Mouse (Mus musculus): ENCODE data around the gene Cel. TPM values are rescaled to one million over a fixed set of nuclear protein-coding genes. Genes with fewer than 3 reads are reported as not detected.

Cel gene
- total and polyA plus RNA-seq, 2 experiments = 0.11 to 70.5 TPM

GRCm38 (mm10) chr2:28599569-28599900, 36.3 kb upstream of the Cel start:
- no peaks in the 10 kb centered on the region for H3K79me2 ChIP-seq (ENCODE audit: control insufficient read depth, insufficient read depth, low read length)
- H3K9ac ChIP-seq (ENCODE audit: low read depth, low read length) = no peak overlapping the region
- no peaks in the 10 kb centered on the region for H3K4me1 ChIP-seq (ENCODE audit: control insufficient read depth, insufficient read depth, low read length)
- WGBS = 72% methylated on average over 6 of the region's 6 CpGs
- no peak overlapping the region for H3K4me3 ChIP-seq (ENCODE audit: insufficient read depth, low read depth, low read length)
- no peaks in the 10 kb centered on the region for H3K36me3 ChIP-seq (ENCODE audit: control insufficient read depth, insufficient read depth, low read length)
- no peak for TF ChIP-seq CTCF (IDR thresholded peaks at IDR 0.05; ENCODE audit: low read depth, low read length)
- no peak for TF ChIP-seq POLR2A (IDR thresholded peaks at IDR 0.05; ENCODE audit: extremely low read depth, insufficient read depth, low read length)
- no peak for DNase-seq (ENCODE audit: extremely low read depth, low read depth, low spot score)
- H3K27ac ChIP-seq (replicated peaks; ENCODE audit: insufficient read depth, low read depth, low read length) = no peak overlapping the region
- H3K27me3 ChIP-seq (ENCODE audit: control insufficient read depth, insufficient read depth, low read length) = no peaks in the 10 kb centered on the region

- Histone ChIP-seq H3K9ac (ENCODE audit: low read depth, low read length) (no peak overlapping the region), H3K79me2 (ENCODE audit: control insufficient read depth, insufficient read depth, low read length) (no peaks in the 10 kb centered on the region), H3K27me3 (ENCODE audit: control insufficient read depth, insufficient read depth, low read length) (no peaks in the 10 kb centered on the region), H3K4me3 (ENCODE audit: insufficient read depth, low read depth, low read length) (no peak overlapping the region), H3K36me3 (ENCODE audit: control insufficient read depth, insufficient read depth, low read length) (no peaks in the 10 kb centered on the region), H3K27ac (replicated peaks; ENCODE audit: insufficient read depth, low read depth, low read length) (no peak overlapping the region), H3K4me1 (ENCODE audit: control insufficient read depth, insufficient read depth, low read length) (no peaks in the 10 kb centered on the region)
- DNase-seq (ENCODE audit: extremely low read depth, low read depth, low spot score) = no peak
- WGBS = 70% methylated on average over 12 of the region's 12 CpGs
- TF ChIP-seq POLR2A (IDR thresholded peaks at IDR 0.05; ENCODE audit: extremely low read depth, insufficient read depth, low read length) = no peak
- TF ChIP-seq CTCF (IDR thresholded peaks at IDR 0.05; ENCODE audit: low read depth, low read length) = no peak
Measured at GRCm38 (mm10) chr2:28598692-28599568, 35.7 kb upstream of the Cel start.

GRCm38 (mm10) chr2:28597733-28598547, 34.7 kb upstream of the Cel start:
- Histone ChIP-seq H3K27ac (replicated peaks; ENCODE audit: insufficient read depth, low read depth, low read length) (no peak overlapping the region), H3K4me1 (ENCODE audit: control insufficient read depth, insufficient read depth, low read length) (no peaks in the 10 kb centered on the region), H3K4me3 (ENCODE audit: insufficient read depth, low read depth, low read length) (no peak overlapping the region), H3K27me3 (ENCODE audit: control insufficient read depth, insufficient read depth, low read length) (no peaks in the 10 kb centered on the region), H3K9ac (ENCODE audit: low read depth, low read length) (no peak overlapping the region), H3K79me2 (ENCODE audit: control insufficient read depth, insufficient read depth, low read length) (no peaks in the 10 kb centered on the region), H3K36me3 (ENCODE audit: control insufficient read depth, insufficient read depth, low read length) (no peaks in the 10 kb centered on the region)
- TF ChIP-seq CTCF (IDR thresholded peaks at IDR 0.05; ENCODE audit: low read depth, low read length) (no peak), POLR2A (IDR thresholded peaks at IDR 0.05; ENCODE audit: extremely low read depth, insufficient read depth, low read length) (no peak)
- no peak for DNase-seq (ENCODE audit: extremely low read depth, low read depth, low spot score)
- WGBS = 84% methylated on average over 7 of the region's 7 CpGs

GRCm38 (mm10) chr2:28596998-28597397, 33.8 kb upstream of the Cel start:
- Histone ChIP-seq H3K27me3 (ENCODE audit: control insufficient read depth, insufficient read depth, low read length) (no peaks in the 10 kb centered on the region), H3K4me3 (ENCODE audit: insufficient read depth, low read depth, low read length) (no peak overlapping the region), H3K79me2 (ENCODE audit: control insufficient read depth, insufficient read depth, low read length) (no peaks in the 10 kb centered on the region), H3K36me3 (ENCODE audit: control insufficient read depth, insufficient read depth, low read length) (no peaks in the 10 kb centered on the region), H3K4me1 (ENCODE audit: control insufficient read depth, insufficient read depth, low read length) (no peaks in the 10 kb centered on the region), H3K9ac (ENCODE audit: low read depth, low read length) (no peak overlapping the region), H3K27ac (replicated peaks; ENCODE audit: insufficient read depth, low read depth, low read length) (no peak overlapping the region)
- TF ChIP-seq CTCF (IDR thresholded peaks at IDR 0.05; ENCODE audit: low read depth, low read length) = peak; percentile 41
- no peak for TF ChIP-seq POLR2A (IDR thresholded peaks at IDR 0.05; ENCODE audit: extremely low read depth, insufficient read depth, low read length)
- WGBS = 92% methylated on average over 7 of the region's 7 CpGs
- no peak for DNase-seq (ENCODE audit: extremely low read depth, low read depth, low spot score)

- 80% methylated on average over 7 of the region's 7 CpGs for WGBS
- TF ChIP-seq POLR2A (IDR thresholded peaks at IDR 0.05; ENCODE audit: extremely low read depth, insufficient read depth, low read length) (no peak), CTCF (IDR thresholded peaks at IDR 0.05; ENCODE audit: low read depth, low read length) (no peak)
- no peak overlapping the region for H3K27ac ChIP-seq (replicated peaks; ENCODE audit: insufficient read depth, low read depth, low read length)
- H3K79me2 ChIP-seq (ENCODE audit: control insufficient read depth, insufficient read depth, low read length) = no peaks in the 10 kb centered on the region
- H3K9ac ChIP-seq (ENCODE audit: low read depth, low read length) = no peak overlapping the region
- no peaks in the 10 kb centered on the region for H3K4me1 ChIP-seq (ENCODE audit: control insufficient read depth, insufficient read depth, low read length)
- H3K27me3 ChIP-seq (ENCODE audit: control insufficient read depth, insufficient read depth, low read length) = no peaks in the 10 kb centered on the region
- no peaks in the 10 kb centered on the region for H3K36me3 ChIP-seq (ENCODE audit: control insufficient read depth, insufficient read depth, low read length)
- no peak overlapping the region for H3K4me3 ChIP-seq (ENCODE audit: insufficient read depth, low read depth, low read length)
- DNase-seq (ENCODE audit: extremely low read depth, low read depth, low spot score) = no peak
Measured at GRCm38 (mm10) chr2:28596021-28596420, 32.8 kb upstream of the Cel start.

Data from liver, adult 2 months (tissue).